Mouse (Mus musculus) right cerebral cortex, adult 2 months (tissue): ENCODE measurements around the gene Svs6.
A peak's percentile ranks its signal among the peaks of the same experiment; 100 is the strongest.
"Not testable (repeated sequence)": the region's sequence is repeated elsewhere in the genome, so short reads cannot be mapped to it uniquely, and the experiment has no call there.

Source experiments
- DNase-seq, 2 experiments: peaks; one replicate each; pipeline ENCODE4 v3.0.0; 2021 to 2022; ENCODE audit warnings: low spot score in 2 of 2

Gene Svs6

GRCm38 (mm10) chr2:164316451-164316850 is at the start of gene Svs6:
Gene Svs6, plus strand, starts transcription at chr2:164316751.
- DNase-seq = not testable (repeated sequence)

- DNase-seq = no peak
Observed at GRCm38 (mm10) chr2:164278359-164278758, 38.2 kb upstream of the Svs6 start, which contains the start of gene Svs4. Gene Svs4, minus strand, starts transcription at chr2:164278459.

GRCm38 (mm10) chr2:164288968-164289367 is 27.6 kb upstream of the Svs6 start, which contains the start of gene Svs3a:
Gene Svs3a, plus strand, starts transcription at chr2:164289268.
- DNase-seq = not testable (repeated sequence)

- peak; percentile 9 to 13 for DNase-seq
Observed at GRCm38 (mm10) chr2:164312599-164312998, 4.0 kb upstream of the Svs6 start.

GRCm38 (mm10) chr2:164315460-164315859 is 1.1 kb upstream of the Svs6 start:
- not testable (repeated sequence) for DNase-seq

GRCm38 (mm10) chr2:164320983-164321382 is 4.4 kb downstream of the Svs6 start:
- no peak for DNase-seq

GRCm38 (mm10) chr2:164332440-164332839 is 15.9 kb downstream of the Svs6 start, which contains the start of gene Svs5:
Gene Svs5, plus strand, starts transcription at chr2:164332740.
- DNase-seq = not testable (repeated sequence)

- DNase-seq = not testable (repeated sequence)
Observed at GRCm38 (mm10) chr2:164343732-164344131, 27.2 kb downstream of the Svs6 start.

GRCm38 (mm10) chr2:164347697-164348096 is 31.1 kb downstream of the Svs6 start:
- not testable (repeated sequence) for DNase-seq

GRCm38 (mm10) chr2:164348980-164349379 is 32.4 kb downstream of the Svs6 start:
- DNase-seq = no peak

- DNase-seq = no peak
Observed at GRCm38 (mm10) chr2:164352697-164353096, 36.1 kb downstream of the Svs6 start.

GRCm38 (mm10) chr2:164353356-164353755 is 36.8 kb downstream of the Svs6 start:
- DNase-seq = no peak

- DNase-seq = no peak
Observed at GRCm38 (mm10) chr2:164356177-164356967, 39.8 kb downstream of the Svs6 start.

- DNase-seq = no peak
Observed at GRCm38 (mm10) chr2:164358373-164358772, 41.8 kb downstream of the Svs6 start.

- no peak for DNase-seq
Observed at GRCm38 (mm10) chr2:164359031-164359430, 42.5 kb downstream of the Svs6 start.

GRCm38 (mm10) chr2:164359668-164360067 is 43.1 kb downstream of the Svs6 start:
- no peak for DNase-seq

- DNase-seq = no peak
Observed at GRCm38 (mm10) chr2:164360974-164361657, 44.6 kb downstream of the Svs6 start.

GRCm38 (mm10) chr2:164366947-164367346 is 50.4 kb downstream of the Svs6 start:
- DNase-seq = no peak
